Mouse (Mus musculus) lung, adult 18-20 months (tissue): ENCODE measurements around the gene Thsd4.

ENCODE experiments used
- DNase-seq, 2 experiments: peaks; one replicate each; pipeline ENCODE4 v3.0.0; 2022; ENCODE audit warnings: mixed read lengths in 2 of 2

Thsd4 gene

GRCm38 (mm10) chr9:60373161-60373737, 148.6 kb downstream of the Thsd4 start:
- DNase-seq = no peak

- DNase-seq = peak; percentile 41 to 52
Observed at GRCm38 (mm10) chr9:60368516-60368915, 153.3 kb downstream of the Thsd4 start.

GRCm38 (mm10) chr9:60367617-60368305, 154.1 kb downstream of the Thsd4 start:
- no peak for DNase-seq

GRCm38 (mm10) chr9:60364166-60364781, 157.6 kb downstream of the Thsd4 start:
- DNase-seq = no peak

GRCm38 (mm10) chr9:60352351-60352750, 169.5 kb downstream of the Thsd4 start:
- no peak for DNase-seq

- DNase-seq = no peak
Observed at GRCm38 (mm10) chr9:60351153-60351552, 170.7 kb downstream of the Thsd4 start.

- DNase-seq = no peak
Observed at GRCm38 (mm10) chr9:60336147-60336546, 185.7 kb downstream of the Thsd4 start.

- peak; percentile 11 to 15 for DNase-seq
Observed at GRCm38 (mm10) chr9:60335455-60335854, 186.4 kb downstream of the Thsd4 start.

GRCm38 (mm10) chr9:60329911-60330310, 191.9 kb downstream of the Thsd4 start:
- DNase-seq = no peak

- DNase-seq = no peak
Observed at GRCm38 (mm10) chr9:60324716-60325115, 197.1 kb downstream of the Thsd4 start.

- DNase-seq = no peak
Observed at GRCm38 (mm10) chr9:60323435-60323834, 198.4 kb downstream of the Thsd4 start.

GRCm38 (mm10) chr9:60317291-60317690, 204.6 kb downstream of the Thsd4 start:
- no peak for DNase-seq

GRCm38 (mm10) chr9:60316510-60316909, 205.3 kb downstream of the Thsd4 start:
- DNase-seq = no peak

GRCm38 (mm10) chr9:60315533-60315932, 206.3 kb downstream of the Thsd4 start:
- no peak for DNase-seq

- no peak for DNase-seq
Observed at GRCm38 (mm10) chr9:60313661-60314060, 208.2 kb downstream of the Thsd4 start.

- peak; percentile 14 to 17 for DNase-seq
Observed at GRCm38 (mm10) chr9:60312670-60313069, 209.2 kb downstream of the Thsd4 start.

- peak in 1 of 2 experiments; percentile 12 for DNase-seq
Observed at GRCm38 (mm10) chr9:60311594-60312128, 210.2 kb downstream of the Thsd4 start.

GRCm38 (mm10) chr9:60310741-60311317, 211.0 kb downstream of the Thsd4 start:
- DNase-seq = no peak

- DNase-seq = peak; percentile 36 to 40
Observed at GRCm38 (mm10) chr9:60309786-60310711, 211.8 kb downstream of the Thsd4 start.

- no peak for DNase-seq
Observed at GRCm38 (mm10) chr9:60308182-60308581, 213.7 kb downstream of the Thsd4 start.

GRCm38 (mm10) chr9:60307469-60307868, 214.4 kb downstream of the Thsd4 start:
- DNase-seq = no peak

GRCm38 (mm10) chr9:60306241-60306640, 215.6 kb downstream of the Thsd4 start:
- peak; percentile 33 to 68 for DNase-seq
